Mouse (Mus musculus) urinary bladder, postnatal 4 days (tissue): ENCODE results near the gene Asah2.
A peak's percentile ranks its signal among the peaks of the same experiment; 100 is the strongest.

ENCODE experiments used
- DNase-seq, 2 experiments: peaks; one replicate each; pipeline ENCODE4 v3.0.0; 2021 to 2022; ENCODE audit warnings: low spot score in 2 of 2

Gene Asah2

DNA sequence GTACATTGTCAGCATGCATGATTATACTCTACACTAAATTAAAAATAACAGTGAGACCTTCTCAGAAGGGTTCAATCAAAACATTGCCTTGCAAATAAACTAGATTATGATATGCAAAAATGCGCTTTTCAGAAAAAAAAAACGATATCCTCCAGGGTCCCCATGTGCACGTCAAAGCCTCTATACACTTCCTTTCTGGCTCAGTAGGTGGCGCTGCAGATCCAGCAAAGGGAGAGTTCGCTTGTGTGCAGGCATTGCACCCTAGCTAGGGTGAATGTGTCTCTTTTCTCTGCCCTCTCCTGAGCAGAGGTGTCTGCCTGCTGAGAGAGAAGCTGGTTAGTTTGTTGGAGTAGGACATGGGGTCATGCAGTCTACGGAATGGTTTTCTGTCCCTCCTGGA lies 136.0 kb downstream of the Asah2 start:
- peak; percentile 59 to 87 for DNase-seq

DNA sequence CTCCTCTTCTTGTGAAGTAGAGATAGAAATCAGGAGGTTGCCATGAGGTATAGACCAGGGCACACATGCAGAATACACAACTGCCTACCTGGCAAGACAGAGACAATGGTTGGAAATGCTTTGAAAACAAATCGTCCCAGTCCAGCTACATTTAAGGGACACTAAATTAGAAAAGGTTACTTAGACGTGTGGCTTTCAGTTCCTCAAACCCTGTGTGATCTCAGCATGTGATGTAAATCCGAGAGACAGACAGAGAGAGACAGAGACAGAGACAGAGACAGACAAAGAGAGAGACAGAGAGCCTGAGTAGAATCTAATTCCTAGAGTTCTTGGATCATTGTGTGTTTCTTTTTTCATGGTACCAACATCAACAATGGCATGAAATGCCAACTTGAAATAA lies 136.6 kb downstream of the Asah2 start:
- DNase-seq = no peak

DNA sequence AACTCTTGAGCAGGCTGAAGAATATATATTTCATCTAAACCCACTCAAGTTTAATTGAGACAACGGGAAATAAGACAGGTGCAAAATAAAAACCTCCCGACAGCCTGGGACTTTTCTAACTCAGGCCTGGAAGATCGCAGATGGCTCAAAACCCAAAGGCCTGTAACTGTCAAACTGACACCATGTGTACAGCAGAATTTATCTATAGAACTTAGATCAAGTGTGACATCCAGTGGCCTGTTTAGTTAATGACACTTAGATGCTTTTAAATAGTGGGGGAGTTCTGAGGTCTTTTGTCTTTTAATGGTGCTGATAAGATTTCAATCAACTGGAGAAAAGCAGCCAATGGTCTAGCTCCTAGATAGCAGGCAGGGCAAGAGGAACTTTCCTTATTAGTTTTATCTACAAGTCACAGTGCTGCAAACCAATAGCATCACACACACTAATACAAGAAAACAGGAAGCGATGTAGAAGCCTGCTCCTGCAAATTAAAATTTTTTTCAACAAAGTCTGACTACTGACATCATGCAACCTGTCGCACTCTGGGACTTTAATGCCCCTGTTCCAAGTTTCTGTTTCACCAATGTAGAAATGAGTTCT lies 140.0 kb downstream of the Asah2 start:
- no peak for DNase-seq

DNA sequence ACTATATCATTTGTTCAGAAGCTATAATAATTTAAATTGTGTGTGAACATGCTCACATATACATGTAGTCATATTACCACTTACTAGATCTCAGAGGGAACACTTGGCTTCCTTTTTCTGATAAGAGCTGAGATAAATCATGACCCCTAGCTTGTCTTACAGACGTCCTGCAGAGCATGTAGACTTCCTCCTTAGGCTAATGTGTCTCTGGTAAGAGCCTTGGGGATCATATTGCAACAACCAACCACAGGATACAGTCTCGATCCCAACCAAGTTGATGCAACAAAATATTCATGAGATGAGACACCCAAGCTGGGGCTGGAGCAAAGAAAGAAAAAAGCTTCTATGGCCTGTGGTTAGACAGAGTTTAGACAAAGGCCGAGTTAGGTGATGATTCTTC lies 144.9 kb downstream of the Asah2 start:
- no peak for DNase-seq

DNA sequence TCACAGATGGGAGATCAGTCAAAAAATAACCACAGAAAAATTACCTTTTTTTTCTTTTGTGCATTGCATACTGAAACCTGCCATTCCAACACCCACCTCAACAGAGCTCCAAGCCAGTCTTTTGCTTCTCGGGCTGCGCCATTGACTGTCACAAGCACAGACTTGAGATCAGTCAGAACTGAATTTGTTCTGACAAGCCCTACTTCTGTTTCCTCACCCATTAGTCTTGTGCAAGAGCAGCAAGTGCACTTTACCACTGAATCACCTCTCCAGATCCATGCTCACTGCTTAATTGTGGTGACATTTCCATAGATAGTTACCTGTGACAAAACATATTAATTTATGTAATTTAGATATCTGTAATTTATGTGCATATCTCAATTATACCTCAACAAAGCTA lies 147.6 kb downstream of the Asah2 start:
- no peak for DNase-seq

DNA sequence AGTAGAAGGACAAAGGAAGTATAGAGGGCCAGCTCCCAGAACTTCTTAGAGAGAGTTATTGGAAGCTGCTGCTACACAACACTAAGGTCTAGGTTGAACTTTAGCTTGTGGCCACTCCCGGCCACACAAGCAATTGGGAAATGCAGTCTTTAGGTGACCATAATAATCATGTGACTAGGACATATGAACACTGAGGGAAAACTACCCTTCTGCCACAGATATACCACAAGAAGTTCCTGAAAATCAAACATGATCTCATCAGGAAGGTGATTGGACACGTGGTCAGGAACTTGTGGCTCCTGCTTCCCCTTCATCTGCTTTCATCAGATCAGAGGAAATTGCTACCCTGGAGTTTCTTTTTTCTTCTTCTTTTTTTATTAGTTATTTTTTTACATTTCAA lies 151.7 kb downstream of the Asah2 start:
- no peak for DNase-seq

DNA sequence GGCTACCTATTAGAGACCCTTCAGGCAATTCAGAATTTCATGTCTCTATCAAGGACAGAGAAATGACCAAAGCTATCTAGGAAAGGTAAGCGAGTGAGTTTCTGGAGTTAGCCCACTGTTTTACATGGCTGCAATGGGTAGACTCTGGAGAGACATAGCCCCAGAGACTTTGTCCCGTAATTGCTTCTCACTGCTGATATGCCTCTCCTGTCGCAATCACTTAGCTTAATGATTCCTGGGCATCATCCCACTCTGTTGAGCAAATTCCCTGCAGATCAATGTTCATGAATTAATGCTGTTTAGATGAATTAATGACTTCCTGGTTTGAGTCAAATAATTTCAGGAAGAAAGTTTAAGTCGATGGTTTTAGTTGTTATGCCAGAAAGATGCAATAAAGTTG lies 153.3 kb downstream of the Asah2 start:
- DNase-seq = no peak

DNA sequence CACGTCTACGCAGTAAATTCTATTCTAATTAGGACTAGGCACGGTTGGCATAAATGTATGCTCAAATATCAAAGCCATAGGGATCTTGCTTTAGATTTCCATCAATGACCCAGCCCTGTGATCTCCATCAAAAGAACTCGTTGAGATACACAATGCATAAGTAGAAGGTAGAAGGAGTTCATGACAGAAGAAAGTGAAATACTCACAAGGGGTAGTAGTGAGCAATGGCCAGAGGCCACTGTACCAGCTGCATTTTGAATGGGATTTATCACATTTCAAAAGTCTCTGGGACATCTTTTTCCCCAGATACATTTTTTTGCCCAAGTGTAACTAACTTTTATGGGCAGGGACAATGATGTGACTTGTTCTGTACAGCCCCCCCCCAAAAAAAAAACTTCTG lies 153.7 kb downstream of the Asah2 start:
- no peak for DNase-seq

DNA sequence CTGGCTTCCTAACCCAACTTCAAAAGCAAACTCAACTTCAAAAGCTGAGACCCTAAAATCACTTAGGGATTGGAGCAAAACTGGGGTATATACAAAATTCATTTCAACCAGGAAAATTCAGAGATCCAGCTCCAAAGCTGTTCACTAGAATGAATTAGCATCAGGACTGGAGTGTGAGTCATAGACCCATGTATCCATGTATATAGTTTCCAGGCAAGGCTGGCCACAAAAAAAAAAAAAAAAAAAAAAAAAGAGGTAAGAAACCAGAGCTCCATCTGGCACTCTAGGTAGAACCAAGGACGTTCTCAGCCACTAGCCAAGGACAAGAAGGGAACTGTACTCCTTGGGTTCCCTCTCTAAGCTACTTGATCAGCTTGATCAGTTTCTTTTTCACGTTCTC lies 154.2 kb downstream of the Asah2 start:
- DNase-seq = no peak

DNA sequence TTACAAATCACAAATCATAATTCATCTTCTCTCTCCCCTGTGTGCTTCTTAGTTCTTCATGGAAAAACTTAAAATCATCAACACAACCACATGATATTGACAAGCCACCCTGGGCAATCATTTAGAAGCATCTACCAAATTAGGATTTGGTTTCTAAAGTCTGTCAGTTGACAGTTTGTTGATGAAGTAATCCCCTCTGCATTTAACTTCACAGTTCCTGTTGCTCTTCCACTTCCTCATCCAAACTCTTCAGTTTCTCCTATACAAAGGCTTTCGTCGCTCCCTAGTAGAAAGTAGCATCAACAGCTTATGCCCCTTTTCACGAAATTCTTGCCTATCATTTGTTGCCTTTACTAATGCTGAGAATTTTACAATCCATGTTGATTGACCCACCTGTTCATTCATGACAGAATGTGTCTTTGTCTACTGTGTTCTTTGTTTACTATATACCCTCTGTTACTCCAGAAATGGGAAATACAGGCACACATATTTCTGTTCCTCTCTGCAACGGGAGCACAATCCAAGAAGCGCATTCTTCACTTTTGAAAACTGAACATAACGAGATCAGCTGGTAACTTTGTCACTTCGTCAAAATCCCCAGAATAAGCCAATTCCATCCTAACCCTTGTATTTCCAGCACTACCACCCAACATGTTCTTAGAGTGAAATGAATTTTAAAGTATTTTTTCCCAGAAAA lies 157.1 kb downstream of the Asah2 start:
- DNase-seq = no peak
